Mouse (Mus musculus) megakaryocyte, adult 5-6 weeks (primary cell): ENCODE results near the gene Teddm2. TPM values are rescaled to one million over a fixed set of nuclear protein-coding genes. Genes with fewer than 3 reads are reported as not detected.
"Not testable (repeated sequence)": the region's sequence is repeated elsewhere in the genome, so short reads cannot be mapped to it uniquely, and the experiment has no call there.

Experiments
- ATAC-seq: 2 replicates; pipeline ENCODE4 v1.8.0; 2016; ENCODE audit warnings: mild to moderate bottlenecking, inconsistent platforms; ENCODE audit not compliant: poor library complexity, severe bottlenecking
- total RNA-seq, 2 experiments: library from RNA; stranded (forward) in 1 of 2; stranded (reverse) in 1 of 2; fragments of 153-499, 151-499 nt in 1 of 2; fragments of 221-1000, 200-1000 nt in 1 of 2; gene quantifications; 2 replicates each; pipeline versions ENCODE4 v1.2.3 to v1.2.4; 2015 to 2017

Gene Teddm2
- total RNA-seq, 2 experiments from 2014 or later: 0.04 to 0.56 TPM

- no peak for ATAC-seq
Observed at GRCm38 (mm10) chr1:153905884-153906283, 5.9 kb upstream of the Teddm2 start.

- ATAC-seq: no peak
Observed at GRCm38 (mm10) chr1:153904236-153904635, 4.2 kb upstream of the Teddm2 start.

- ATAC-seq: no peak
Observed at GRCm38 (mm10) chr1:153903006-153903405, 3.0 kb upstream of the Teddm2 start.

- ATAC-seq: peak; percentile 2; the same call in 1 of the 2 replicates
Observed at GRCm38 (mm10) chr1:153900860-153901730, 1.1 kb upstream of the Teddm2 start.

- peak; percentile 23 for ATAC-seq
Observed at GRCm38 (mm10) chr1:153900381-153900780, 353 bp upstream of the Teddm2 start.

GRCm38 (mm10) chr1:153898989-153899730, 868 bp downstream of the Teddm2 start:
- no peak for ATAC-seq

GRCm38 (mm10) chr1:153897196-153897595, 2.8 kb downstream of the Teddm2 start:
- no peak for ATAC-seq

GRCm38 (mm10) chr1:153894979-153895378, 5.0 kb downstream of the Teddm2 start:
- peak; percentile 49 for ATAC-seq

- no peak for ATAC-seq
Observed at GRCm38 (mm10) chr1:153894201-153894893, 5.7 kb downstream of the Teddm2 start.

GRCm38 (mm10) chr1:153893746-153894145, 6.3 kb downstream of the Teddm2 start:
- no peak for ATAC-seq

GRCm38 (mm10) chr1:153891442-153891841, 8.6 kb downstream of the Teddm2 start, which contains the start of gene Teddm1a:
TSS of gene Teddm1a (plus strand) at chr1:153891742.
- no peak for ATAC-seq

GRCm38 (mm10) chr1:153890121-153890520, 9.9 kb downstream of the Teddm2 start:
- no peak for ATAC-seq

GRCm38 (mm10) chr1:153886024-153886633, 13.9 kb downstream of the Teddm2 start:
- no peak for ATAC-seq

- not testable (repeated sequence) for ATAC-seq
Observed at GRCm38 (mm10) chr1:153880391-153880790, 19.6 kb downstream of the Teddm2 start.

- ATAC-seq: no peak
Observed at GRCm38 (mm10) chr1:153874045-153874444, 26.0 kb downstream of the Teddm2 start, which contains the start of gene Teddm1b. TSS of gene Teddm1b (plus strand) at chr1:153874345.

- ATAC-seq: no peak
Observed at GRCm38 (mm10) chr1:153855946-153856345, 44.1 kb downstream of the Teddm2 start.

GRCm38 (mm10) chr1:153852696-153853095, 47.3 kb downstream of the Teddm2 start:
- ATAC-seq: not testable (repeated sequence)

GRCm38 (mm10) chr1:153846867-153847266, 53.2 kb downstream of the Teddm2 start:
- ATAC-seq: peak; percentile 86

- ATAC-seq: no peak
Observed at GRCm38 (mm10) chr1:153846420-153846819, 53.6 kb downstream of the Teddm2 start.

- no peak for ATAC-seq
Observed at GRCm38 (mm10) chr1:153844042-153844441, 56.0 kb downstream of the Teddm2 start, which contains the start of gene Rgsl1. TSS of gene Rgsl1 (minus strand) at chr1:153844142.
